Mouse (Mus musculus) splenic B cell, adult 2 months (primary cell): ENCODE data around the gene Pgap3.

Experiments
- DNase-seq: peaks from one replicate; pipeline ENCODE4 v3.0.0-alpha.2; 2011; ENCODE audit warnings: low read depth, low spot score
- H3K27me3 ChIP-seq: 2 replicates; pipeline ENCODE4 v1.6.1; 2012; ENCODE audit warnings: mild to moderate bottlenecking, low read length, moderate library complexity, mixed read lengths; ENCODE audit not compliant: control insufficient read depth, poor library complexity, insufficient read depth, severe bottlenecking
- H3K36me3 ChIP-seq: 2 replicates; pipeline ENCODE4 v1.6.1; 2012; ENCODE audit warnings: mild to moderate bottlenecking, low read length, moderate library complexity, mixed read lengths; ENCODE audit not compliant: control insufficient read depth, poor library complexity, insufficient read depth, severe bottlenecking

Pgap3 gene

GRCm38 (mm10) chr11:98360866-98361521 is 39.3 kb downstream of the Pgap3 start:
- H3K27me3 ChIP-seq, result no peaks in the 10 kb centered on the region
- DNase-seq, result no peak

GRCm38 (mm10) chr11:98358161-98359083 is 41.9 kb downstream of the Pgap3 start, which contains the start of gene Stard3:
Gene Stard3, plus strand, starts transcription at chr11:98358368.
- Histone ChIP-seq H3K36me3 (no peaks in the 10 kb centered on the region), H3K27me3 (no peaks in the 10 kb centered on the region)
- DNase-seq, result peak; percentile 93

More at GRCm38 (mm10) chr11:98360866-98361521, 39.3 kb downstream of the Pgap3 start:
- no peaks in the 10 kb centered on the region for H3K36me3 ChIP-seq

GRCm38 (mm10) chr11:98357396-98358160 is 42.7 kb downstream of the Pgap3 start:
- no peak for DNase-seq
- Histone ChIP-seq H3K27me3 (no peaks in the 10 kb centered on the region), H3K36me3 (no peaks in the 10 kb centered on the region)

GRCm38 (mm10) chr11:98356625-98357394 is 43.5 kb downstream of the Pgap3 start:
- DNase-seq, result no peak
- Histone ChIP-seq H3K36me3 (no peaks in the 10 kb centered on the region), H3K27me3 (no peaks in the 10 kb centered on the region)

- peak; percentile 82 for DNase-seq
- Histone ChIP-seq H3K36me3 (no peaks in the 10 kb centered on the region), H3K27me3 (no peaks in the 10 kb centered on the region)
Measured at GRCm38 (mm10) chr11:98355732-98356299, 44.5 kb downstream of the Pgap3 start.

GRCm38 (mm10) chr11:98354445-98354844 is 45.8 kb downstream of the Pgap3 start:
- no peak for DNase-seq
- no peaks in the 10 kb centered on the region for H3K27me3 ChIP-seq
- H3K36me3 ChIP-seq, result no peaks in the 10 kb centered on the region

GRCm38 (mm10) chr11:98353651-98354211 is 46.6 kb downstream of the Pgap3 start:
- no peak for DNase-seq
- no peaks in the 10 kb centered on the region for H3K36me3 ChIP-seq
- H3K27me3 ChIP-seq, result peaks cover 2% of the 10 kb centered on the region; the same call in 1 of the 2 replicates

GRCm38 (mm10) chr11:98352272-98352990 is 47.9 kb downstream of the Pgap3 start:
- H3K36me3 ChIP-seq, result no peaks in the 10 kb centered on the region
- peaks cover 2% of the 10 kb centered on the region; the same call in 1 of the 2 replicates for H3K27me3 ChIP-seq
- no peak for DNase-seq

- Histone ChIP-seq H3K27me3 (peaks cover 2% of the 10 kb centered on the region; the same call in 1 of the 2 replicates), H3K36me3 (no peaks in the 10 kb centered on the region)
- DNase-seq, result no peak
Measured at GRCm38 (mm10) chr11:98349308-98349707, 51.0 kb downstream of the Pgap3 start.

- Histone ChIP-seq H3K36me3 (no peaks in the 10 kb centered on the region), H3K27me3 (peaks cover 2% of the 10 kb centered on the region; the same call in 1 of the 2 replicates)
- DNase-seq, result peak; percentile 48
Measured at GRCm38 (mm10) chr11:98348083-98348961, 52.0 kb downstream of the Pgap3 start, which contains the start of gene Ppp1r1b. Gene Ppp1r1b, plus strand, starts transcription at chr11:98348404.

GRCm38 (mm10) chr11:98347385-98348082 is 52.8 kb downstream of the Pgap3 start:
- Histone ChIP-seq H3K36me3 (no peaks in the 10 kb centered on the region), H3K27me3 (peaks cover 2% of the 10 kb centered on the region; the same call in 1 of the 2 replicates)
- no peak for DNase-seq

GRCm38 (mm10) chr11:98346168-98346567 is 54.1 kb downstream of the Pgap3 start:
- Histone ChIP-seq H3K36me3 (no peaks in the 10 kb centered on the region), H3K27me3 (peaks cover 2% of the 10 kb centered on the region; the same call in 1 of the 2 replicates)
- DNase-seq, result no peak
